Mouse (Mus musculus) ovary, postnatal 10 days (tissue): ENCODE data around the gene Taf10.

Experiments used
- DNase-seq: peaks from one replicate; pipeline ENCODE4 v3.0.0; 2022; ENCODE audit warnings: low spot score

Gene Taf10

DNA sequence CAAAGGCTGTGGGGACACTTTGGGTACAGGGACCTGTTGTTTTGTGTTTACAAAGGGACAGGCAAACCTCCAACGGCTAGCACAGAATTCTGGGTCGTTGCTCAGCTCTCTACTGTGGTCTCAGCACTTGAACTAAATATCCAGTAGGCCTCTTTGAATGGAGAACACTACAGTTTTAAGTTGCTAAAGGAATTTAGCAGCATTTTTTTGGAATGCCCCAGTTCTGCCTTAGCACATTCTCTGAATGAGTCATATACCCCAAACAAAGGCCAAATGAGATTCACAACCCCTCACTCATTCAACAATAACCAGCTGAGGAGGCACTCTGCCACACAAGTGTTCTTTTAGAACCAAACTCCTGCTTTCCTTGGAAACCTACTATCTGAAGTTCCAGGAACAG, 22.2 kb downstream of the Taf10 start:
- DNase-seq, result no peak

DNA sequence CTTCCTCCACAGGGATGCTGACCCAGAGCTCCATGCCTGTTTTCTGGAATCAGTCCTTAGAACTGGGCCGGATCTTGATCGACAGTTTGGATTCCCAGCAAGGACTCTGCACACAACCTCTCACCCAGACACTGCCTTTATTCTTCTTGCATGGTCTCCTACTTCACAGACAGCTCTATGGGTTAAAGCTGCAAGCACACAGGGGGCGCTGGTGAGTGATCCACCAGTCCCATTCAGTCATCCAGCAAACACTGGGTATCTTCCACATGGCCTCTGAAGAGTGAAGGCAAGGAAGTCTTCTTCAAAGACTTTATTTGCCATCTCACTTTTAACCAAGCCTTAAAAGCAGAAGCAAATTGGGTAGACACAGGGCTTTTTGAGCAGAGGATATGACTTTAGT, 28.8 kb downstream of the Taf10 start:
- DNase-seq, result no peak

DNA sequence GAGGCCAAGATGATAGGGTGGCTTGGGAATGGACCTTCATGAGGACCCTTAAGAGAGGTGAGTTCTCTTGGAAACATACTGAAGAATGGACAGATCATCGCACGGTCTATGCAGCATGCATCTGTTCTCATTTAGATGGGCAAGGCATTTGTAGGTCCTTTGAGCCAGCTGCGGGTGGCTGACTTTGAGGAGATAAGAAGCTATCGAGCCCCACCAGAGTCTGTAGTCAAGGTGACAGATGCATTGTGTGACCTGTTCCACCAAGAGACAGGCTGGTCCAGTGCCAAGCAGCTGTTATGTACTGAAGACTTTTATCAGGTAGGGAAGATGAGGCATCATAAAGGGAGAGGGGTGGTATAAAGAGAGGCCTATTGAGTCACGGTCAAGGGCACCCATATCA, 35.4 kb downstream of the Taf10 start:
- no peak for DNase-seq

DNA sequence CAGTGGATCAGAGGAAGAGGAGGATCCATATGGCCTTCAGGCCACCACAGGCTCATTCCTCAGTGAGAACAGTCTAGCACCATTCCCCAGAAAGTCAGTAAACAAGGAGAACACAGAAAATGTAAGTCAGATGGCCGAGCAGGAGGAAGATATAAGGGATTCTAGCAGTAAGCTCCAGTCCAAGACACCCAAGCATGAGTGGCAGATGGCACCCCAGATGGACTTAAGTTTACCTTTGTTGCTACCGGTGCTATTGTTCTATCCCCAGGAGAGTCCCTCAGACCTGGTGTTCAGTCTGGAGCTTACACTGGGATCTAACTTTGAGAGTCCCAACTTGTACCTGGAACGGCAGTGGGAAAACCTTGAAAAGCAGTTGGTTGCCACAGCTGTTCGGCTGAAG, 40.3 kb downstream of the Taf10 start:
- no peak for DNase-seq

DNA sequence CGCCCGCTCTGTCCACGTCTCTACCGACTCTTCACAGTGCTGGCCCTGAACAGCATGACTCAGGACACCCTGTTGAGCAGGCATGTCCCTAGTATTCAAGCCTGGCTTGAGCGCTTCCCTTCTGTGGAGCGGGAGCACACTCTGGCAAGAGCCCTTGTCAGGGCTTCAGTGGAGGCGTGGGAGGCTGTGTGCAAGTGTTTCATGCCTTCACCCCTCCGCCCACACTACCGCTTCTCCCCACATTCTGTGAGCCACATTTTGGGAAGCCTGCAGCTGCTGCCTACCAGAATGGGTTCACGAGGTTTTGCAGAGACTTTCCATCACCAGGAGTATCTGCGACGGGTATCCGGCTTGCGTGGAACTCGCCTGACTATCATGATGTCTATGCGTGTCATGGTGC, 41.0 kb downstream of the Taf10 start:
- DNase-seq, result no peak

DNA sequence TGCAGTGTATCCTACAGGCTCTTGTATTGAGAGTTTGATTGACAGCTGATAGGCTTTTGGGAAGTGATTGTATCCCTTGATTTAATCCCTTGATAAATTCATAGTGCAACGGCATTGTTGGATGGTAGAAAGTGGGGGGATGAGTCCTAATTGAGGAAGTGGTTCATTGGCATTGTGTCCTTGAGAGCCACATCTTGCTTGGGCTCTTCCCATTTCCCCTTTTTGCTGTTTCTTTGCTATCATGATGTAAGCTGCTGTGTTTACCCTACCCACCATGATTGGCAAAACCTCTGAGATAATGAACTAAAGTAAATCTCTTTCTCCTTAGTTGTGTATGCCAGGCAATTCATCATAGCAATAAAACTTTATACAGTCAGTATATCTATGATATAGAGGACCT, 53.3 kb downstream of the Taf10 start:
- no peak for DNase-seq
